Mouse (Mus musculus): ENCODE results near the gene Ibsp. TPM values are rescaled to one million over a fixed set of nuclear protein-coding genes. Genes with fewer than 3 reads are reported as not detected.

The Ibsp gene
- polyA plus RNA-seq (2014; fragmentation: Nextera tagmentation; extraction: Ambion mirVana) = not detected in 2 replicates

DNA sequence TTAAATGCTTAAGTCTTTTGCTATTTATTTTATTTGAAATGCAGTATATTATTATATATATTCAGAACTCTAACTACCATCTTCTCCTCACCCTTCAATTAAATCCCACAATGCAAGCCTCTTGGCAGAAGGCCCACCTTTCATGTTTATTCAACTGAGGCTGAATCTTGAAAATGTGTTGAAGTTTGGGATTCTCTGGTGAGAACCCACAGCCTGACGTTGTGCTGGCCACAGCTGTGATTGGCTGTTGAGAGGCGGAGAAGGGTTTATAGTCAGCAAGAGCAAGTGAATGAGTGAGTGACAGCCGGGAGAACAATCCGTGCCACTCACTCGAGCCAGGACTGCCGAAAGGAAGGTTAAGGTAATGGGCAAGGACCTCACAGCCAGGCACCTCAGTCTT lies at the start of gene Ibsp:
TSS of gene Ibsp (plus strand) at position 178 of the 400 bp plus-strand sequence.
- no peaks in the 10 kb centered on the region for H3K36me3 ChIP-seq (ENCODE audit: control insufficient read depth, insufficient read depth, low read length)
- no peak within 1 kb of the TSS for H3K27ac ChIP-seq (ENCODE audit: low read depth, low read length)
- H3K4me1 ChIP-seq (ENCODE audit: control insufficient read depth, insufficient read depth, low read length) = no peaks in the 10 kb centered on the region
- no peaks in the 10 kb centered on the region for H3K27me3 ChIP-seq (ENCODE audit: control insufficient read depth, insufficient read depth, low read length)
- no peak within 1 kb of the TSS for H3K4me2 ChIP-seq
- no peak within 1 kb of the TSS for H3K4me3 ChIP-seq (ENCODE audit: low read depth, low read length)
- H3K9ac ChIP-seq (ENCODE audit: low read depth, low read length) = no peak within 1 kb of the TSS
- no peaks in the 10 kb centered on the region for H3K9me3 ChIP-seq (replicated peaks; ENCODE audit: control insufficient read depth, low read length)
- ATAC-seq (replicated peaks; ENCODE audit: insufficient number of reproducible peaks, low FRiP score, low TSS enrichment) = no peak
- WGBS (ENCODE audit: insufficient replicate concordance) = 55% methylated on average over 6 of the region's 6 CpGs

- no peak overlapping the region for H3K4me2 ChIP-seq
- H3K36me3 ChIP-seq (ENCODE audit: control insufficient read depth, insufficient read depth, low read length) = no peaks in the 10 kb centered on the region
- ATAC-seq (replicated peaks; ENCODE audit: insufficient number of reproducible peaks, low FRiP score, low TSS enrichment) = no peak
- H3K4me3 ChIP-seq (ENCODE audit: low read depth, low read length) = no peak overlapping the region
- H3K9me3 ChIP-seq (replicated peaks; ENCODE audit: control insufficient read depth, low read length) = no peaks in the 10 kb centered on the region
- H3K27me3 ChIP-seq (ENCODE audit: control insufficient read depth, insufficient read depth, low read length) = no peaks in the 10 kb centered on the region
- 71% methylated on average over 5 of the region's 5 CpGs for WGBS (ENCODE audit: insufficient replicate concordance)
- H3K4me1 ChIP-seq (ENCODE audit: control insufficient read depth, insufficient read depth, low read length) = no peaks in the 10 kb centered on the region
- no peak overlapping the region for H3K27ac ChIP-seq (ENCODE audit: low read depth, low read length)
- H3K9ac ChIP-seq (ENCODE audit: low read depth, low read length) = no peak overlapping the region
Measured at GRCm38 (mm10) chr5:104251811-104252210, 47.2 kb upstream of the Ibsp start.

- no peak overlapping the region for H3K4me3 ChIP-seq (ENCODE audit: low read depth, low read length)
- 62% methylated on average over 3 of the region's 3 CpGs for WGBS (ENCODE audit: insufficient replicate concordance)
- no peaks in the 10 kb centered on the region for H3K27me3 ChIP-seq (ENCODE audit: control insufficient read depth, insufficient read depth, low read length)
- H3K4me2 ChIP-seq = no peak overlapping the region
- H3K4me1 ChIP-seq (ENCODE audit: control insufficient read depth, insufficient read depth, low read length) = no peaks in the 10 kb centered on the region
- no peak for ATAC-seq (replicated peaks; ENCODE audit: insufficient number of reproducible peaks, low FRiP score, low TSS enrichment)
- no peaks in the 10 kb centered on the region for H3K9me3 ChIP-seq (replicated peaks; ENCODE audit: control insufficient read depth, low read length)
- H3K9ac ChIP-seq (ENCODE audit: low read depth, low read length) = no peak overlapping the region
- H3K27ac ChIP-seq (ENCODE audit: low read depth, low read length) = no peak overlapping the region
- no peaks in the 10 kb centered on the region for H3K36me3 ChIP-seq (ENCODE audit: control insufficient read depth, insufficient read depth, low read length)
Measured at GRCm38 (mm10) chr5:104256585-104256984, 42.4 kb upstream of the Ibsp start.

DNA sequence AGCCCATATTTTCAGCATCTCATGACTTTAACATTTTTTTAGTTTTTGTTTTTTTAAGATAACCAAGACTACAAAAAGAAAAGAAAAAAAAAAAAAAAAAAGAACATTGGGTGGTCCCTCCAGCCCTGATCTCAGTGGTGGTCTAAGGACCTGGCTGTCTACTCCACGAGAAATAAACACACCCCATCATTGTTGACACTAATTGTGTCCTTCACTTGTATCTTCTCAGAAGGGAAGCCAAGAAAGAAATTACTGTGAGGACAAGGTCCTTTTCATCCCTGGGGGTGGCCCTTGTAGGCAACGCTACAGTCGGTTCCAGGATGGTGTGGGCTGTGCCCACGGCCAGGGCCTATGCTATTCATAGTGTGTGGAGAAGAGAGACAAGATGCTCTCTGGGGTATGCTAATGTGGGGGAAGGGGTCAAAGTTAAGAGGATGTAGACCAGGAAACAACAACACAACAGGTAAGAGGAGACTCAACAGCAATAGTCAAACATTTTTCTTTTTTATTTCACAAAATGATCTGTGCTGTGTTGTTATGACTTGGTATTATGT lies 37.0 kb upstream of the Ibsp start:
- Histone ChIP-seq H3K4me1 (ENCODE audit: control insufficient read depth, insufficient read depth, low read length) (no peaks in the 10 kb centered on the region), H3K9me3 (replicated peaks; ENCODE audit: control insufficient read depth, low read length) (no peaks in the 10 kb centered on the region), H3K4me2 (no peak overlapping the region), H3K4me3 (ENCODE audit: low read depth, low read length) (no peak overlapping the region), H3K27ac (ENCODE audit: low read depth, low read length) (no peak overlapping the region), H3K27me3 (ENCODE audit: control insufficient read depth, insufficient read depth, low read length) (no peaks in the 10 kb centered on the region), H3K9ac (ENCODE audit: low read depth, low read length) (no peak overlapping the region), H3K36me3 (ENCODE audit: control insufficient read depth, insufficient read depth, low read length) (no peaks in the 10 kb centered on the region)
- no peak for ATAC-seq (replicated peaks; ENCODE audit: insufficient number of reproducible peaks, low FRiP score, low TSS enrichment)
- 76% methylated on average over 4 of the region's 4 CpGs for WGBS (ENCODE audit: insufficient replicate concordance)

DNA sequence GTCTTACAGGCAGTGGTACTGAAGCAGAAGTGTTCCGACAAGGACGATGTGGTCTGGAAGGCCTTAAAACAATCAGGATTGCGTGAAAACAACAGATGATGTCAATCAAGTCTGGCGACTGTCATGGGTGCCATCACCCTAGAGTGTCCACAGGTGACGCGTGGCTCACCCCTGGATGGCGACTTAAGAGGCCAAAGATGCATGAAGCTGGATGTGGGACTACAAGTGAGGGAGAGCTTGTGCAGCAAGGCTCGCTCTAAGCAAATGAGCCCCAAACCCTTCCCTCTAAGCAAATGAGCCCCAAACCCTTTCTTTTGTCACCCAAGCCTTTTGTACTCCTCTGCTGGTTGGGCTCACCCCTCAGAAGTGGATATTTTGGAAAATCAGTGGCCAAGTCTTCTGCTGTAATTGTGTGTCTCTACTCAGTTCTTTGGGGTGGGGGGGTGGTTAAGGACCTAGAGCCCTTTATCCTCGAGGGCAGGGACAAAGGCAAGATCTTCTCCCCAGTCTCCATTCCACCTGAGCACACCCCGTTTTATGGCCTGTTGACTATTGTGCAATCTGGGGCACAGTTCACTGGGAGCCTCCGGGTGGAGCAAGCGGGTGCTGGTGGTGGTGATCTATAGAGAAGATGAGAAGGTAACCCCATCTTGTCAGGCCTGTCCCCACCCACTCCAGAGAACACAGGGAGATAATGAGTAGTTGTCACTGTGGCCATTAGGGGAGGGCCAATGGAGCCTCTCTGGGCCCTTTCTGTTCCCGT lies 35.8 kb upstream of the Ibsp start:
- no peaks in the 10 kb centered on the region for H3K4me1 ChIP-seq (ENCODE audit: control insufficient read depth, insufficient read depth, low read length)
- no peak overlapping the region for H3K4me2 ChIP-seq
- ATAC-seq (replicated peaks; ENCODE audit: insufficient number of reproducible peaks, low FRiP score, low TSS enrichment) = no peak
- H3K27ac ChIP-seq (ENCODE audit: low read depth, low read length) = no peak overlapping the region
- WGBS (ENCODE audit: insufficient replicate concordance) = 79% methylated on average over 13 of the region's 13 CpGs
- no peak overlapping the region for H3K4me3 ChIP-seq (ENCODE audit: low read depth, low read length)
- H3K9ac ChIP-seq (ENCODE audit: low read depth, low read length) = no peak overlapping the region
- no peaks in the 10 kb centered on the region for H3K27me3 ChIP-seq (ENCODE audit: control insufficient read depth, insufficient read depth, low read length)
- H3K9me3 ChIP-seq (replicated peaks; ENCODE audit: control insufficient read depth, low read length) = no peaks in the 10 kb centered on the region
- no peaks in the 10 kb centered on the region for H3K36me3 ChIP-seq (ENCODE audit: control insufficient read depth, insufficient read depth, low read length)

GRCm38 (mm10) chr5:104294201-104294600 lies 4.8 kb upstream of the Ibsp start:
- H3K9ac ChIP-seq (ENCODE audit: low read depth, low read length) = no peak overlapping the region
- H3K4me2 ChIP-seq = no peak overlapping the region
- H3K27me3 ChIP-seq (ENCODE audit: control insufficient read depth, insufficient read depth, low read length) = no peaks in the 10 kb centered on the region
- no peak for ATAC-seq (replicated peaks; ENCODE audit: insufficient number of reproducible peaks, low FRiP score, low TSS enrichment)
- no peaks in the 10 kb centered on the region for H3K9me3 ChIP-seq (replicated peaks; ENCODE audit: control insufficient read depth, low read length)
- H3K36me3 ChIP-seq (ENCODE audit: control insufficient read depth, insufficient read depth, low read length) = no peaks in the 10 kb centered on the region
- no peak overlapping the region for H3K4me3 ChIP-seq (ENCODE audit: low read depth, low read length)
- no peak overlapping the region for H3K27ac ChIP-seq (ENCODE audit: low read depth, low read length)
- WGBS (ENCODE audit: insufficient replicate concordance) = 62% methylated on average over 6 of the region's 6 CpGs
- H3K4me1 ChIP-seq (ENCODE audit: control insufficient read depth, insufficient read depth, low read length) = no peaks in the 10 kb centered on the region

DNA sequence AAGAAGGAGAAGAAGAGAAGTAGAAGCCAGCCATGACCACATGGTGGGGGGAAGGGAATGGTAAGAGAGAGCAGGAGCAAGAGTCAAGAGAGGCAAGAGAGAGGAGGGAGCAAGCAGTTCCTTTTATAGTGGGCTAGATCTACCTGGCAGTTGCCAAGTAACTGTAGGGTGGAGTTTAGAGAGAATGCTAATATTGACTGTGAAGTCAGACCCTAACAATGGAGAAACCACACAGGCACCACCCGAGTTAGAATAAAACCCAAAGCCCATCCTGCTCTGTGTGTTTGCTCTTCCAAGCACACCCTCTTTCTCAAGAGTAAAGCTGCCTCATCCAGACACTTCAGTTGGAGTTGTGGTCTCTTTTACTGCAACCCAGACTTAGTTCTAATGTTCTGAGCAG lies 15.1 kb downstream of the Ibsp start:
- ATAC-seq (replicated peaks; ENCODE audit: insufficient number of reproducible peaks, low FRiP score, low TSS enrichment) = no peak
- H3K9me3 ChIP-seq (replicated peaks; ENCODE audit: control insufficient read depth, low read length) = no peaks in the 10 kb centered on the region
- H3K4me3 ChIP-seq (ENCODE audit: low read depth, low read length) = no peak overlapping the region
- H3K4me2 ChIP-seq = no peak overlapping the region
- no peaks in the 10 kb centered on the region for H3K27me3 ChIP-seq (ENCODE audit: control insufficient read depth, insufficient read depth, low read length)
- H3K27ac ChIP-seq (ENCODE audit: low read depth, low read length) = no peak overlapping the region
- H3K9ac ChIP-seq (ENCODE audit: low read depth, low read length) = no peak overlapping the region
- WGBS (ENCODE audit: insufficient replicate concordance) = 54% methylated on average over 1 of the region's 1 CpGs
- H3K36me3 ChIP-seq (ENCODE audit: control insufficient read depth, insufficient read depth, low read length) = no peaks in the 10 kb centered on the region
- no peaks in the 10 kb centered on the region for H3K4me1 ChIP-seq (ENCODE audit: control insufficient read depth, insufficient read depth, low read length)

- 80% methylated on average over 6 of the region's 6 CpGs for WGBS (ENCODE audit: insufficient replicate concordance)
- Histone ChIP-seq H3K27ac (ENCODE audit: low read depth, low read length) (no peak within 1 kb of the TSS), H3K9me3 (replicated peaks; ENCODE audit: control insufficient read depth, low read length) (no peaks in the 10 kb centered on the region), H3K36me3 (ENCODE audit: control insufficient read depth, insufficient read depth, low read length) (no peaks in the 10 kb centered on the region), H3K9ac (ENCODE audit: low read depth, low read length) (no peak within 1 kb of the TSS), H3K4me3 (ENCODE audit: low read depth, low read length) (no peak within 1 kb of the TSS), H3K4me1 (ENCODE audit: control insufficient read depth, insufficient read depth, low read length) (no peaks in the 10 kb centered on the region), H3K4me2 (no peak within 1 kb of the TSS), H3K27me3 (ENCODE audit: control insufficient read depth, insufficient read depth, low read length) (no peaks in the 10 kb centered on the region)
- ATAC-seq (replicated peaks; ENCODE audit: insufficient number of reproducible peaks, low FRiP score, low TSS enrichment) = no peak
Measured at GRCm38 (mm10) chr5:104325029-104325428, 26.1 kb downstream of the Ibsp start, which contains the start of gene Mepe. TSS of gene Mepe (plus strand) at chr5:104325329.

DNA sequence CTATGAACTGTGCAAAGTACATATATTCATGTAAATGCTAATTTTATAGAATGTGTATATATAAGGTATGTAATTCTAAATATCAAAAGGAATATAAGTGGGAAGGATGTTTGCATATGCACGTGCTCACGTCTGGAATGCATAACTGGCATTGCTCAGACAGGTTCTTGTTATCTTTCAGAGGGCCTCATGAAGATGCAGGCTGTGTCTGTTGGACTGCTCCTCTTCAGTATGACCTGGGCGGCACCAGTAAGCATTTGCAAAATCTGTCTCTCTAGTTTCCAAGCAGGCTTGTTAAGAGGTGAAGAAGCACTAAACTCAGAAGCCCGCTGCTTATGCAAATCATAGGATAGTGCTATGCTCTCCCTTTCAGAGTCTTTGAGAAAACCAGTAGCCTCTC lies 27.9 kb downstream of the Ibsp start:
- Histone ChIP-seq H3K9ac (ENCODE audit: low read depth, low read length) (no peak overlapping the region), H3K27ac (ENCODE audit: low read depth, low read length) (no peak overlapping the region), H3K4me3 (ENCODE audit: low read depth, low read length) (no peak overlapping the region), H3K27me3 (ENCODE audit: control insufficient read depth, insufficient read depth, low read length) (no peaks in the 10 kb centered on the region), H3K4me1 (ENCODE audit: control insufficient read depth, insufficient read depth, low read length) (no peaks in the 10 kb centered on the region), H3K4me2 (no peak overlapping the region), H3K36me3 (ENCODE audit: control insufficient read depth, insufficient read depth, low read length) (no peaks in the 10 kb centered on the region), H3K9me3 (replicated peaks; ENCODE audit: control insufficient read depth, low read length) (no peaks in the 10 kb centered on the region)
- no peak for ATAC-seq (replicated peaks; ENCODE audit: insufficient number of reproducible peaks, low FRiP score, low TSS enrichment)
- WGBS (ENCODE audit: insufficient replicate concordance) = 61% methylated on average over 4 of the region's 4 CpGs

Measured in heart, embryonic 11.5 days (tissue).